Mouse (Mus musculus) stomach, embryonic 14.5 days (tissue): ENCODE measurements around the gene Pcsk2. TPM values are rescaled to one million over a fixed set of nuclear protein-coding genes. Genes with fewer than 3 reads are reported as not detected.

Experiments
- ATAC-seq: fragments of 200-750 bp; cut with Nextera tagmentation; 2 replicates; pipeline ENCODE4 v1.8.0; 2017; ENCODE audit warnings: low read depth, moderate TSS enrichment; ENCODE audit not compliant: insufficient number of reproducible peaks, insufficient read depth, low FRiP score
- H3K27ac ChIP-seq: fragments of 300-500 bp; sonication (generic); 2 replicates; pipeline ENCODE4 v1.5.1; 2014; ENCODE audit warnings: mild to moderate bottlenecking, low read length, moderate library complexity, mixed read lengths
- H3K27me3 ChIP-seq: fragments of 300-500 bp; sonication (generic); 2 replicates; pipeline ENCODE4 v1.6.1; 2014; ENCODE audit warnings: low read length, control low read depth, mixed read lengths; ENCODE audit not compliant: control insufficient read depth, insufficient read depth
- H3K36me3 ChIP-seq: fragments of 300-500 bp; sonication (generic); 2 replicates; pipeline ENCODE4 v1.6.1; 2014; ENCODE audit warnings: mild to moderate bottlenecking, control low read depth, low read length, moderate library complexity, mixed read lengths; ENCODE audit not compliant: control insufficient read depth, insufficient read depth
- H3K4me1 ChIP-seq: fragments of 300-500 bp; sonication (generic); 2 replicates; pipeline ENCODE4 v1.6.1; 2014; ENCODE audit warnings: low read length, control low read depth, mixed read lengths; ENCODE audit not compliant: control insufficient read depth, insufficient read depth
- H3K4me2 ChIP-seq: fragments of 300-500 bp; sonication (generic); replicated peaks from 2 replicates; pipeline ENCODE4 v1.6.1; 2014; ENCODE audit warnings: low read depth, low read length, control low read depth
- H3K4me3 ChIP-seq: fragments of 300-500 bp; sonication (generic); 2 replicates; pipeline ENCODE4 v1.5.1; 2014; ENCODE audit warnings: low read depth, low read length, control low read depth
- H3K9ac ChIP-seq: fragments of 300-500 bp; sonication (generic); replicated peaks from 2 replicates; pipeline ENCODE4 v1.6.1; 2014; ENCODE audit warnings: low read depth, mild to moderate bottlenecking, control low read depth, low read length, moderate library complexity, mixed read lengths
- H3K9me3 ChIP-seq: fragments of 300-500 bp; sonication (generic); 2 replicates; pipeline ENCODE4 v1.6.1; 2016; ENCODE audit warnings: low read depth, low read length, control low read depth; ENCODE audit not compliant: control insufficient read depth
- WGBS: fragments of 180-500 bp; shearing (Covaris S2); extraction: QIAGEN DNeasy Blood & Tissue Kit; methylation state at CpG from one replicate; pipeline ENCODE4 v1.1.7; 2014; 5-methylcytosine and 5-hydroxymethylcytosine counted together
- polyA plus RNA-seq: library from polyadenylated mRNA; unstranded; fragments of >200 nt; fragmentation: Nextera tagmentation; extraction: Ambion mirVana; gene quantifications from 2 replicates; pipeline ENCODE4 v1.2.1, GENCODE M21; 2014

Gene Pcsk2
- polyA plus RNA-seq, 1 experiment from 2014 or later = 1.1 TPM

DNA sequence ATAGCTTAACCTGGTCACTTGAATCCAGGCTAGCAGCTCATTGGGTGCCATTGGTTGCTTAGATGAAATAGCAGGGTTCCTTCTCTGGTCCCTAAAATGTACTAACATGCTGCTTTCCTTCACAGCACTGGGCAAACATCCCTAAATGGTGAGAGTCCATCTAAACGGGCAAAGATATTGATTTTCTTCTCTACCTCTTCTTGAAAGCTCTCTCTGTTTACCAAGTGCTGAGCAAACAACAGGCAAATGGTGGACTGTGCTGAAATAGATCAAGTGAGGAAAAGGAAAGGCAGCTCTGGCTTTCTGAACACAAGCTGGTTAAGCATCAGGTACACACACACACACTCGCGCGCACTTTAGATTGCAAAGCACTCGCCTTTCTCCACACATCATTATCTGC lies 120.8 kb downstream of the Pcsk2 start:
- no peaks in the 10 kb centered on the region for H3K27me3 ChIP-seq
- H3K4me2 ChIP-seq = no peak overlapping the region
- no peak overlapping the region for H3K9ac ChIP-seq
- WGBS = 64% methylated on average over 5 of the region's 5 CpGs
- ATAC-seq = 0 out of 2 replicates have a peak, but pooled peaks have one; percentile 18
- H3K36me3 ChIP-seq = no peaks in the 10 kb centered on the region
- H3K4me3 ChIP-seq = no peak overlapping the region
- no peaks in the 10 kb centered on the region for H3K4me1 ChIP-seq
- no peaks in the 10 kb centered on the region for H3K9me3 ChIP-seq
- no peak overlapping the region for H3K27ac ChIP-seq

DNA sequence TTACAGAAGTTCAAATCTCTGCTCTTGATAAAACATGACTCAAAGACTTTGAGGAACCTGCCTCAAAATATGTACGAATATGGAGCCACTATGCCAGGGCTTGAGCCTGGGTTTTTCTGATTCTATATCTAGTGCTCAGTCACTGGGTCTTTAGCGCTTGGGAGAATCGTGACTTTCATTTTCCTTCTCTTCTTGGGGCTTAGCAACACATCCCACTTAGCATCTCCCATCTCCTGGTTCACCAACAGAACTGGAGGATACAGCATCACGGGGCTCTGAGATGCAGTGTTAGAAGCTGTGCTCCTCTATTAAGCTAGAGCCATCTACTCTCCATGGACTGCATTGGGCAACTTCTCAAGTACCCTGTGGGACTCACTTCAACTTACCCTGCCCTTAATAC lies 131.9 kb downstream of the Pcsk2 start:
- 93% methylated on average over 4 of the region's 4 CpGs for WGBS
- ATAC-seq = no peak
- H3K36me3 ChIP-seq = no peaks in the 10 kb centered on the region
- no peaks in the 10 kb centered on the region for H3K27me3 ChIP-seq
- no peak overlapping the region for H3K4me2 ChIP-seq
- H3K9ac ChIP-seq = no peak overlapping the region
- H3K4me3 ChIP-seq = no peak overlapping the region
- no peak overlapping the region for H3K27ac ChIP-seq
- no peaks in the 10 kb centered on the region for H3K9me3 ChIP-seq
- H3K4me1 ChIP-seq = no peaks in the 10 kb centered on the region

- Histone ChIP-seq H3K27ac (no peak overlapping the region), H3K4me2 (no peak overlapping the region), H3K4me1 (no peaks in the 10 kb centered on the region), H3K36me3 (no peaks in the 10 kb centered on the region), H3K27me3 (no peaks in the 10 kb centered on the region), H3K4me3 (no peak overlapping the region), H3K9me3 (no peaks in the 10 kb centered on the region), H3K9ac (no peak overlapping the region)
- WGBS = 63% methylated on average over 2 of the region's 2 CpGs
- no peak for ATAC-seq
Observed at GRCm38 (mm10) chr2:143679513-143679912, 133.6 kb downstream of the Pcsk2 start.

DNA sequence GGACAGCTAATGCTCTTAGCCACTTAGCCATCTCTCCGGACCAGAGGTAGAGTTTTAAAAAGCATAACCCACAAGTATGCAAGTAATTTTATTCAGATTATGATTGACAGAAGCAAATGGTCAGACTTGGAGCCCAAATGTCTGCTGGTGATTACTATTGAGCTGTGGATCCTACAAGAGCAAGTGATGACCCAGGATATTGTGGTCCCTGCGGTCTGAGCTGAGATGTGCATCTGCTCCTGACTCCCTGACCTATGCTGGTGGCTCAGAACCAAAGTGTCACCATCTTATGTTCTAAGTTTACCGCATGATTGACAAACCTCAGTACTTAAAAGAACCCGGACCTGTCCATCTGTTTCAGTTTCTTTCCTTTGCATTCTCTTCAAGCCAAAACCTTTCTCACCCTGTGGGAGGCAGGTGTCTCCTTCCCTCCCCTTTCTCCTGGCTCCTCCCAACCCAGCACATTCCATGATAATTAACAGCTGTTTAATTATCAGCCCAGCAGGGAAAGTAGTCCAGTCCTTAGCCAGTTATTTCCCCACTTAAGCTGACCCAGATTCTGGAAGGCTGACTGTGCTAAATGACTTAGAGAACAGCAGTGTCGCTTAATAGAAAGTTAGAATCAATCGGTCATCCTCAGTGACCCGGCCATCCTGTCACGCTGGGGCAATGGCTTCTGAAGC lies 136.1 kb downstream of the Pcsk2 start:
- H3K4me1 ChIP-seq = no peaks in the 10 kb centered on the region
- no peaks in the 10 kb centered on the region for H3K9me3 ChIP-seq
- no peaks in the 10 kb centered on the region for H3K27me3 ChIP-seq
- no peaks in the 10 kb centered on the region for H3K36me3 ChIP-seq
- no peak overlapping the region for H3K4me3 ChIP-seq
- ATAC-seq = no peak
- WGBS = 73% methylated on average over 8 of the region's 8 CpGs
- H3K27ac ChIP-seq = no peak overlapping the region
- H3K9ac ChIP-seq = no peak overlapping the region
- H3K4me2 ChIP-seq = no peak overlapping the region

DNA sequence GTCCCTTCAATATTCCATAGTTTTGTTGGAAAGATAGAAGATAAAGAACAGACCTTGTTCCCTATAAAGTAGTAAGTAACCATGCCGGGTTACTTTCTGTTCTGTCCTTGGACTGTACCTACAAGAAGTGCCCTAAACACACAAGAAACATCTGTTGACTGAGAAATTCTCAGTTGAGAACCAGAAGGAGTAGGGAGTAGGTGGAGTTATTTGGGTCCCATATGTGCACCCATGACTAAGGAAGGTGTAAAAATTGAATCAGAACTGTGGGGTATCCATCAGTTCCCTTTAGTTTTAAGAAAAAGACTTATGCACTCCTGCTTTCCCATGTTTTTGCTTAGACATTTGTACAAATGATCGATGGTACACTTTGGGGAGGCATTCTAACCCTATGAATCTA lies 137.6 kb downstream of the Pcsk2 start:
- Histone ChIP-seq H3K4me1 (no peaks in the 10 kb centered on the region), H3K27me3 (no peaks in the 10 kb centered on the region), H3K4me3 (no peak overlapping the region), H3K4me2 (no peak overlapping the region), H3K9me3 (no peaks in the 10 kb centered on the region), H3K9ac (no peak overlapping the region), H3K36me3 (no peaks in the 10 kb centered on the region), H3K27ac (no peak overlapping the region)
- 87% methylated on average over 2 of the region's 2 CpGs for WGBS
- no peak for ATAC-seq

DNA sequence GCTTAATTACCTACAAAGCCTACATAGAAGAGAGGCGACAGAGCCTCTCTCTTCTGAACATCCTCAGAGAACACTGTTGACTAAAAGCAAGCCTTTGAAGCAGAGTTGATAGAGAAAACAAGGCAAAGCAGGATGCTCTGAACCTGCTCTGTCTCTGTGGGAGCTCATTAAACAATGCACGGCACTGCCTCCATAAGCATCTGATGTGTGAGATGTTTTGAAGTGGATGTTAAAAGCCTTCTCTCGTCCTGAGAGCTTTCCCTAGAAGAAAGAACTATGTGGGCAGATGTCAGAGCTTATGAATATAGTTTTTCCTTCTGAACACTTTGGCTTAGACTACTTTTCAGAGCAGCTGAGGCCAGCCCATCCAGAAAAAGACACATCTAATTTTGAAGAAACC lies 145.3 kb downstream of the Pcsk2 start:
- Histone ChIP-seq H3K9me3 (peaks cover 4% of the 10 kb centered on the region; the same call in 1 of the 2 replicates), H3K27ac (no peak overlapping the region), H3K4me2 (no peak overlapping the region), H3K36me3 (no peaks in the 10 kb centered on the region), H3K9ac (no peak overlapping the region), H3K27me3 (no peaks in the 10 kb centered on the region), H3K4me1 (no peaks in the 10 kb centered on the region), H3K4me3 (no peak overlapping the region)
- no peak for ATAC-seq
- 51% methylated on average over 3 of the region's 3 CpGs for WGBS

DNA sequence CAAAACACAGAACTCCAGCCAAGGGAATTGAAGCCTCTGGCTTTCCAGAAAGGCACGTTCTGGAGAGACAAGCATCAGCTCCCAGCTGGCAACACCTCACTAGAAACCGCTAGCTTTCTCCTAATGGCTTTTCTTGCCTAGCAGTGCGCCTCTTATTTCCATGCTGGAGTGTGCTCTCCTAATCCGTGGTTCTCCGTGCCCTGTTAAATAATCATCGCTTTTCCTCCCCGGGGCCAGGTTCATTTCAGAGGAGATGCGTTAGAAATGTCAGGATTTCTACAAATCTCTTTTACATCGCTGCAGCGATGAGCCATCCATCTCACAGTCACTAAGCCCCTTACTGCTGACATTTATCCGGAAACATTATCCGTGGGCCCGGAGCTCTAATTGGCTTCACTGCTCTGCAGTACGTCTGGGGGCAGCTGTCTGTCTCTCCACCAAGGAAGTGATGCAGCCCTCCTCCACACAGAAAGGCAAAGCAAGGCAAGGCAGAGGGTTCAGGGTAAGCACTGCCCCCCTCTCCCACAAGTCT lies 150.1 kb downstream of the Pcsk2 start:
- H3K27ac ChIP-seq = no peak overlapping the region
- 0 out of 2 replicates have a peak overlapping the region, but pooled peaks have one; percentile 17 for H3K4me2 ChIP-seq
- H3K4me1 ChIP-seq = no peaks in the 10 kb centered on the region
- no peaks in the 10 kb centered on the region for H3K27me3 ChIP-seq
- 43% methylated on average over 14 of the region's 14 CpGs for WGBS
- H3K9me3 ChIP-seq = peaks cover 4% of the 10 kb centered on the region; the same call in 1 of the 2 replicates
- no peaks in the 10 kb centered on the region for H3K36me3 ChIP-seq
- ATAC-seq = 0 out of 2 replicates have a peak, but pooled peaks have one; percentile 33
- no peak overlapping the region for H3K4me3 ChIP-seq
- H3K9ac ChIP-seq = no peak overlapping the region

DNA sequence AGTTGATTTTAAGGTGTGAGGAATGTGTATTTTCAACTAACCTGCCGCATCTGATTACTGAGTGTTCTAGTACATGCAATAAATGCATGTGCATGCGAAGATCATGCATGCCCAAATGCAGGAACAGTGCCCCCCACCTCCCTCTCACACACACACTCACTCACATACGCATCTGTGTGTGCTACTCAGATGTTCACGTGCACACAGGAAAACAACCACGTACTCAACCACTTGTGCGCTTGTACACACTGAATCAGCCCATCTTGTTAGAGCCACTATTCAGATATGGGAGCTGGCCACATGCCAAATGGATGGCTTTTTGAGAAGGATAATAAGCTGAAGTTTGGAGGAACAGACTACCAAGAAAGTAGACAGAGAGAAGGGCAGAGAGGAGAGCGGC lies 150.7 kb downstream of the Pcsk2 start:
- WGBS = 78% methylated on average over 7 of the region's 7 CpGs
- ATAC-seq = no peak
- no peaks in the 10 kb centered on the region for H3K36me3 ChIP-seq
- peaks cover 4% of the 10 kb centered on the region; the same call in 1 of the 2 replicates for H3K9me3 ChIP-seq
- no peak overlapping the region for H3K9ac ChIP-seq
- no peaks in the 10 kb centered on the region for H3K4me1 ChIP-seq
- no peak overlapping the region for H3K4me2 ChIP-seq
- H3K4me3 ChIP-seq = no peak overlapping the region
- no peak overlapping the region for H3K27ac ChIP-seq
- H3K27me3 ChIP-seq = no peaks in the 10 kb centered on the region

DNA sequence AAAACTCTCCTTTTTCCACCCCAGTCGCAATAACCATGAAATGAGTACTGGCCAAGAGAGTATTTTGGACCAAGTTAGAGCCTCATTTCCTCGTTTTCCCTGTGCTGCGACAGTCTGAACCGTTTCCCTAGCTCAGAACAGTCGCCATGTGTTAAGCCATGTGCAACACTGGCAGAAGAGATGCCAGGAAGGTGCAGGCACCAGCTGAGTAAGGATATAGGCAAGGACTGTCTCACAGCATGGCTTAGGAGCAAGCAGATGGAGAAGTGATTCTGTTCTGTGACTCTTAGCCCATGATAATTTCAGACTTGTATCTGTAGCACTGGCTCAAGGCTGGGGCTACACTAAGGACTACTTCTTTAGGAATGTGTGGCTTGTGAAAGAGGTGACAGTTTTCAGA lies 155.2 kb downstream of the Pcsk2 start:
- H3K9me3 ChIP-seq = no peaks in the 10 kb centered on the region
- H3K4me1 ChIP-seq = no peaks in the 10 kb centered on the region
- ATAC-seq = no peak
- no peak overlapping the region for H3K9ac ChIP-seq
- H3K4me2 ChIP-seq = no peak overlapping the region
- H3K27me3 ChIP-seq = no peaks in the 10 kb centered on the region
- 81% methylated on average over 5 of the region's 5 CpGs for WGBS
- no peak overlapping the region for H3K4me3 ChIP-seq
- H3K36me3 ChIP-seq = no peaks in the 10 kb centered on the region
- H3K27ac ChIP-seq = no peak overlapping the region
